Mouse (Mus musculus) 3T3-L1 (cell line): Measurements from ENCODE around the gene Olfr1333.
"Not testable (repeated sequence)": the region's sequence is repeated elsewhere in the genome, so short reads cannot be mapped to it uniquely, and the experiment has no call there.

ENCODE experiments used
- DNase-seq: peaks from one replicate; pipeline ENCODE4 v3.0.0-alpha.2; 2015; ENCODE audit warnings: low read depth, low spot score

Gene Olfr1333

DNA sequence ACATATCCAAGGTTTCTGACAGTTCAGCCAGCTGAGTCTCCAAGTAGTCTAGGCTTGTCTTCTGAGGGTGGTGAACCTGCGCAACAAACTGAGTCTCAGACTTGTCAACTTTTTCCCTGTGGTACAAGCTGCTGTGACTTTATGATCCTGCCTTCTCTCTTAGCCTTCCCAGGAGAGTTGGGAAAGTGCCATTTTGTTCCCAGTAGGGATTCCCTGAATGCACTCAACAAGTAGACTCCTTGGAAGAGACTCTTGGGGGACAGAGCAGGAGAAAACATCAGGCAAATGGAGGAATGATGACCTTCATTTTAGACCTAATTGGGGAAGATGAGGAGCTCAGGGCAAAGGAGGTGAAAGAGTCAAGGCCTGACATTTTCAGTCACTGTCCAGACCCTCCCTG, at the start of gene Olfr1333:
TSS of gene Olfr1333 (minus strand) at position 101 of the 400 bp plus-strand sequence.
- no peak for DNase-seq

DNA sequence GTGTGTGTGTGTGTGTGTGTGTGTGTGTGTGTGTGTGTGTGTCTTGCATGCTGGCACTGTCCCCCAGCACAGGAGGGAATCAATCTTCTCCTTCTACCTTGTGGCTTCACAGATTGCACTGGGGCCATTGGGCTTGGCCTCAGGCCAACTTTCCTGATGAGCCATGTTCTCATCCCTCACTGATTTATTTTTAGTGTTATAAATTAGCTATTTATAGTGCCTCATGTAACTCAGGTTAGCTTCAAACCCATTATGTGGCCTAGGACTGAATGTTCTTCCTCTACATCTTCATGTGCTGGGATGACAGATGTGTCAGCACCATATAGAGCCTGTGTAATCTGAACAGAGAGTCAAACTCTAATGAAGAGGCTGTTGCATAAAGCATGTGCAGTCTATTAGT, 31.5 kb upstream of the Olfr1333 start:
- DNase-seq, result no peak

DNA sequence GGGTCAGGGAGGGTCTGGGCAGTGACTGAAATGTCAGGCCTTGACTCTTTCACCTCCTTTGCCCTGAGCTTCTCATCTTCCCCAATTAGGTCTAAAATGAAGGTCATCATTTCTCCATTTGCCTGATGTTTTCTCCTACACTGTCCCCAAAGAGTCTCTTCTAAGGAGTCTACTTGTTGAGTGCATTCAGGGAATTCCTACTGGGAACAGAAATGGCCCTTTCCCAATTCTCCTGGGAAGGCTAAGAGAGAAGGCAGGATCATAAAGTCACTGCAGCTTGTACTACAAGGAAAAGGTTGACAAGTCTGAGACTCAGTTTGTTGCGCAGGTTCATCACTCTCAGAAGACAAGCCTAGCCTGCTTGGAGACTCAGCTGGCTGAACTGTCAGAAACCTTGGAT, 28.3 kb upstream of the Olfr1333 start, which contains the start of gene Olfr1331:
TSS of gene Olfr1331 (plus strand) at position 301 of the 400 bp plus-strand sequence.
- DNase-seq, result no peak

DNA sequence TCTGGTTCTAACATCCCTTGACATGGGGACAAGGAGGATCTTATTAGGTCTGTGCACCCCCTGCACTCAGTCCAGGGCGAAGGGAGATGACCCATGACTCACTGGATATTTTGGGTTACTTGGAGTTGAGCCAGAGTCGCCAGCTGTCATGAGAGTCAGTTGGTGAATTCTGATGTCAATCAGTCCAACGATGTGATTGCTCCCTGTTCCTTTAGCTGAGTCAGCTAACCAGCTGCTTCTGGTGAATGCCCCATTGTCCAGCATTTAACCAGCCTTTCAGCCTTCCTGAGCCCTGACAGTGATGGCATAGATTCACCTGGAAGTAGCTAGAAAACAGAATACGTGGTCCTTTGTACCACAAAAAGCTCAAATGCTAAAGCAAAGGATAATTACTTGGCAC, 26.6 kb upstream of the Olfr1333 start:
- DNase-seq, result no peak

DNA sequence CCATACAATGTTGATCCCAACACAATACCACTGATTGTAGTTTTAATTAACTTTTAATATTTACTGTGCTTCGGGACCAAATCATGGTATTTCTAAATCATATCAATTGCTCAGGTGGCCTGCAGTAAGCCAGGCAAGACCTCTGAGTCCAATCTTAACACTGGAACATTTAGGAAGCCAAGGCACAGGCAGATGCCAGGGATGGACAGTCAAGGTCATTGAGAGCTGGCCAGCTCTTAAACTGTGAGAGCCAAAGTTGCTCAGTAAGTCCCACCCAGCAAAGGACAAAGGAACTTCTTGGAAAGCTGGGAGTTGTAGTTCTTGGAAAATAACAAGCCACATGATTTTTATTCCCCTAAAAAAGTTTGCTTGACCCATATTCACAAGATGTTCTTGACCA, 25.7 kb upstream of the Olfr1333 start:
- DNase-seq, result no peak

DNA sequence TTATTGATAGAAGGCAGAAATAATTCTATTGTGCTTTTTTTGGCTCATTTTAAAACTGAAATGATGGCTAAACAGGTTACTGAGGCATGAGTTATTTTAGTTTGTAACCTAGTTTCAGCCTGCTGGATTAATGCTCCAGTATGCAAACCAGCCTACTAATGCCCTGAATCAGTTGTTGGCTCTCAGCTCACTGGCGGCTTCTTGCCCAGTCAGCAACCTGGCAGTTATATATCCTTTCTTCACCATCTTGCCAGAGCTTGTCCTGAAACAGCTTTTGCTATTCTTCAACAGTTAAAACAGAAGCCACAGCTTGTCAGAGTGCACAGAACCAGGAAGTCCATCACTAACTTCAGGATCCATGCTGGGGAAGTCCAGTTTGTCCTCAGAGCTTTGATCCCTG, 17.2 kb downstream of the Olfr1333 start:
- no peak for DNase-seq

DNA sequence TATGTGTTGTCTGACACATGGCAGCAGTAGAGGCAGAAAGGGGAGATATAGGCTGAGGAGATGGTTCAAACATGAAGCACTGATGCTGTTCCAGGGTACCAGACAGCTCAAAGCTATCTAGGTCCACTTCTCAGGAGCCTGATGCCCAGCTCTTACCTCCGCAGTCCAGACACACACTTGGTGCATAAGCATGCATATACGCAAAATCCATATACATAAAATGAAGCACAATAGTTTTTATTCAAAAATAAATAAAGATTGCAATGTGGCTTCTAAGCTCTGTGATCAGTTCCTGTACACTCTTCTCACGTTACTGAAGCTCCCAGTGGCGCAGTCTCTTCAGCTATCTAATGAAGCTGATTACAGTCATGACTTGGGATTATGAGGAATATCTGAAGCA, 26.2 kb downstream of the Olfr1333 start, which contains the start of gene Olfr1335:
TSS of gene Olfr1335 (minus strand) at position 101 of the 400 bp plus-strand sequence.
- DNase-seq, result no peak

DNA sequence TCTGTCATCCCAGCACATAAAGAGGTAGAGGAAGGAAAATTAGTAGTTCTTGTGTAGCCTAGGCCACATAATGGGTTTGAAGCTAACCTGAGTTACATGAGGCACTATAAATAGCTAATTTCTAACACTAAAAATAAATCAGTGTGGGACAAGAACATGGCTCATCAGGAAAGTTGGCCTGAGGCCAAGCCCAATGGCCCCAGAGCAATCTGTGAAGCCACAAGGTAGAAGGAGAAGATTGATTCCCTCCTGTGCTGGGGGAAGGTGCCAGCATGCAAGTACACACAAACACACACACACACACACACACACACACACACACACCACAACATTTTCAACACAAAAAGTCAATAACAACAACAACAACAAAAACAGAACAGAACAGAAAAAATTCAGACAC, 43.3 kb downstream of the Olfr1333 start:
- DNase-seq, result not testable (repeated sequence)

DNA sequence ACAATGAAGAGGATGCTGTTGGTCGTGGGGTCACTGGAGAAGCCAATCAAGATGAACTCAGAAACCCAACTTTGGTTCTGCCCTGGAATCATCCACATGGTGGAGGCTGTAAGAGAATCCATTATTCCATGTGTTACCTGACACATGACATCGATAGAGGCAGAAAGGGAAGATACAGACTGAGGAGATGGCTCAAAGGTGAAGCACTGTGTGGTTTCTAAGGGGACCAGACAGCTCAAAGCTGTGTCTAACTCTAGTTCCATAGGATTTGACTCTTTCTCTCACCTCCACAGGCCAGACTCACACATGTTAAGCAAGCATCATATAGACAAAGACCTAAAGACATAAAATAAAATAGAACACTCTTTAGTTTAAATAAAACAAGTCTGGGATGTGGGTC, 53.6 kb downstream of the Olfr1333 start, which contains the start of gene Olfr1337:
TSS of gene Olfr1337 (minus strand) at position 101 of the 400 bp plus-strand sequence.
- DNase-seq, result no peak
